Mouse (Mus musculus): ENCODE results near the gene Acsl3. TPM values are rescaled to one million over a fixed set of nuclear protein-coding genes. Genes with fewer than 3 reads are reported as not detected.

Acsl3 gene
- polyA plus RNA-seq, 1 experiment from 2014 or later, result 55.2 TPM

- ATAC-seq (replicated peaks; ENCODE audit: low FRiP score, low read depth) (no peak), DNase-seq (ENCODE audit: low spot score) (no peak)
- no peak overlapping the region for H3K4me3 ChIP-seq (replicated peaks; ENCODE audit: low read depth, low read length)
- TF ChIP-seq CTCF (IDR thresholded peaks at IDR 0.05; ENCODE audit: low read depth), result no peak
- 81% methylated on average over 5 of the region's 5 CpGs for WGBS
- no peaks in the 10 kb centered on the region for H3K36me3 ChIP-seq (ENCODE audit: insufficient read depth, low read length)
- no peak overlapping the region for H3K27ac ChIP-seq
- no peaks in the 10 kb centered on the region for H3K9me3 ChIP-seq (replicated peaks; ENCODE audit: low read length)
- H3K9ac ChIP-seq (ENCODE audit: low read depth, low read length), result no peak overlapping the region
- no peaks in the 10 kb centered on the region for H3K4me1 ChIP-seq (replicated peaks; ENCODE audit: insufficient read depth, low read length)
- no peak overlapping the region for H3K4me2 ChIP-seq (ENCODE audit: low read length)
- H3K27me3 ChIP-seq (ENCODE audit: insufficient read depth, low read length), result no peaks in the 10 kb centered on the region
These were observed 53.1 kb downstream of the Acsl3 start for GRCm38 (mm10) chr1:78710613-78711329.

- Histone ChIP-seq H3K9me3 (replicated peaks; ENCODE audit: low read length) (no peaks in the 10 kb centered on the region), H3K9ac (ENCODE audit: low read depth, low read length) (no peak overlapping the region), H3K4me2 (ENCODE audit: low read length) (no peak overlapping the region), H3K4me1 (replicated peaks; ENCODE audit: insufficient read depth, low read length) (no peaks in the 10 kb centered on the region), H3K4me3 (replicated peaks; ENCODE audit: low read depth, low read length) (no peak overlapping the region), H3K36me3 (ENCODE audit: insufficient read depth, low read length) (no peaks in the 10 kb centered on the region), H3K27me3 (ENCODE audit: insufficient read depth, low read length) (no peaks in the 10 kb centered on the region), H3K27ac (no peak overlapping the region)
- ATAC-seq (replicated peaks; ENCODE audit: low FRiP score, low read depth), result peak; percentile 60
- WGBS, result 11% methylated on average over 17 of the region's 17 CpGs
- DNase-seq (ENCODE audit: low spot score), result peak; percentile 90
- TF ChIP-seq CTCF (IDR thresholded peaks at IDR 0.05; ENCODE audit: low read depth), result peak; percentile 97
These were observed 67.0 kb downstream of the Acsl3 start for GRCm38 (mm10) chr1:78724458-78725190.

- no peaks in the 10 kb centered on the region for H3K9me3 ChIP-seq (replicated peaks; ENCODE audit: low read length)
These were observed 67.5 kb downstream of the Acsl3 start for GRCm38 (mm10) chr1:78725191-78725490.

GRCm38 (mm10) chr1:78725617-78726223 lies 68.1 kb downstream of the Acsl3 start:
- Histone ChIP-seq H3K36me3 (ENCODE audit: insufficient read depth, low read length) (no peaks in the 10 kb centered on the region), H3K27ac (no peak overlapping the region), H3K9ac (ENCODE audit: low read depth, low read length) (no peak overlapping the region), H3K4me3 (replicated peaks; ENCODE audit: low read depth, low read length) (no peak overlapping the region), H3K4me1 (replicated peaks; ENCODE audit: insufficient read depth, low read length) (no peaks in the 10 kb centered on the region), H3K27me3 (ENCODE audit: insufficient read depth, low read length) (no peaks in the 10 kb centered on the region), H3K4me2 (ENCODE audit: low read length) (no peak overlapping the region), H3K9me3 (replicated peaks; ENCODE audit: low read length) (no peaks in the 10 kb centered on the region)
- TF ChIP-seq CTCF (IDR thresholded peaks at IDR 0.05; ENCODE audit: low read depth), result peak; percentile 68
- DNase-seq (ENCODE audit: low spot score) (peak; percentile 67), ATAC-seq (replicated peaks; ENCODE audit: low FRiP score, low read depth) (peak; percentile 47)
- WGBS, result 31% methylated on average over 6 of the region's 6 CpGs

More at GRCm38 (mm10) chr1:78725191-78725490, 67.5 kb downstream of the Acsl3 start:
- Histone ChIP-seq H3K4me2 (ENCODE audit: low read length) (no peak overlapping the region), H3K36me3 (ENCODE audit: insufficient read depth, low read length) (no peaks in the 10 kb centered on the region), H3K4me3 (replicated peaks; ENCODE audit: low read depth, low read length) (no peak overlapping the region), H3K27me3 (ENCODE audit: insufficient read depth, low read length) (no peaks in the 10 kb centered on the region), H3K27ac (no peak overlapping the region), H3K4me1 (replicated peaks; ENCODE audit: insufficient read depth, low read length) (no peaks in the 10 kb centered on the region), H3K9ac (ENCODE audit: low read depth, low read length) (no peak overlapping the region)
- DNase-seq (ENCODE audit: low spot score) (no peak), ATAC-seq (replicated peaks; ENCODE audit: low FRiP score, low read depth) (no peak)
- WGBS, result 32% methylated on average over 3 of the region's 3 CpGs
- TF ChIP-seq CTCF (IDR thresholded peaks at IDR 0.05; ENCODE audit: low read depth), result no peak

GRCm38 (mm10) chr1:78730114-78730720 lies 72.6 kb downstream of the Acsl3 start:
- H3K9me3 ChIP-seq (replicated peaks; ENCODE audit: low read length), result no peaks in the 10 kb centered on the region
- H3K27me3 ChIP-seq (ENCODE audit: insufficient read depth, low read length), result no peaks in the 10 kb centered on the region
- WGBS, result 51% methylated on average over 9 of the region's 9 CpGs
- no peak for TF ChIP-seq CTCF (IDR thresholded peaks at IDR 0.05; ENCODE audit: low read depth)
- H3K4me3 ChIP-seq (replicated peaks; ENCODE audit: low read depth, low read length), result no peak overlapping the region
- no peak overlapping the region for H3K9ac ChIP-seq (ENCODE audit: low read depth, low read length)
- DNase-seq (ENCODE audit: low spot score) (peak; percentile 25), ATAC-seq (replicated peaks; ENCODE audit: low FRiP score, low read depth) (no peak)
- H3K27ac ChIP-seq, result no peak overlapping the region
- no peaks in the 10 kb centered on the region for H3K36me3 ChIP-seq (ENCODE audit: insufficient read depth, low read length)
- H3K4me2 ChIP-seq (ENCODE audit: low read length), result no peak overlapping the region
- no peaks in the 10 kb centered on the region for H3K4me1 ChIP-seq (replicated peaks; ENCODE audit: insufficient read depth, low read length)

GRCm38 (mm10) chr1:78732290-78732689 lies 74.7 kb downstream of the Acsl3 start:
- no peak for TF ChIP-seq CTCF (IDR thresholded peaks at IDR 0.05; ENCODE audit: low read depth)
- H3K36me3 ChIP-seq (ENCODE audit: insufficient read depth, low read length), result no peaks in the 10 kb centered on the region
- no peaks in the 10 kb centered on the region for H3K9me3 ChIP-seq (replicated peaks; ENCODE audit: low read length)
- no peak overlapping the region for H3K27ac ChIP-seq
- no peak overlapping the region for H3K9ac ChIP-seq (ENCODE audit: low read depth, low read length)
- no peaks in the 10 kb centered on the region for H3K27me3 ChIP-seq (ENCODE audit: insufficient read depth, low read length)
- no peak overlapping the region for H3K4me3 ChIP-seq (replicated peaks; ENCODE audit: low read depth, low read length)
- DNase-seq (ENCODE audit: low spot score) (no peak), ATAC-seq (replicated peaks; ENCODE audit: low FRiP score, low read depth) (no peak)
- 83% methylated on average over 9 of the region's 9 CpGs for WGBS
- no peak overlapping the region for H3K4me2 ChIP-seq (ENCODE audit: low read length)
- H3K4me1 ChIP-seq (replicated peaks; ENCODE audit: insufficient read depth, low read length), result no peaks in the 10 kb centered on the region
